Mouse (Mus musculus) myocyte (in vitro differentiated cells): ENCODE results near the gene Sept4. TPM values are rescaled to one million over a fixed set of nuclear protein-coding genes. Genes with fewer than 3 reads are reported as not detected.

ENCODE experiments used
- H3K27me3 ChIP-seq: one replicate; pipeline ENCODE4 v1.6.1; 2011; ENCODE audit not compliant: control insufficient read depth, insufficient read depth, insufficient read length
- H3K36me3 ChIP-seq: one replicate; pipeline ENCODE4 v1.6.1; 2011; ENCODE audit not compliant: control insufficient read depth, insufficient read depth
- H3K4me2 ChIP-seq: one replicate; pipeline ENCODE4 v1.6.1; 2011; ENCODE audit warnings: low read depth, control low read depth
- H3K4me3 ChIP-seq: one replicate; pipeline ENCODE4 v1.5.1; 2011; ENCODE audit warnings: mild to moderate bottlenecking, control low read depth, moderate library complexity
- H3K79me2 ChIP-seq: one replicate; pipeline ENCODE4 v1.6.1; 2011; ENCODE audit not compliant: control insufficient read depth, insufficient read depth
- H3ac ChIP-seq: one replicate; pipeline ENCODE4 v1.6.1; 2011; ENCODE audit not compliant: control insufficient read depth, insufficient read length
- CEBPB ChIP-seq: IDR thresholded peaks from 2 replicates; pipeline ENCODE4 v1.6.1; 2011; ENCODE audit warnings: mild to moderate bottlenecking, moderate library complexity; ENCODE audit not compliant: poor library complexity, insufficient read depth, severe bottlenecking
- E2F4 ChIP-seq: IDR thresholded peaks from one replicate; pipeline ENCODE4 v1.6.1; 2011; ENCODE audit warnings: mild to moderate bottlenecking, control low read depth, moderate library complexity; ENCODE audit not compliant: insufficient read depth
- MAX ChIP-seq: IDR thresholded peaks from one replicate; pipeline ENCODE4 v1.6.1; 2011; ENCODE audit warnings: low read depth, mild to moderate bottlenecking, control low read depth
- MYOD1 ChIP-seq, 3 experiments: IDR thresholded peaks; one replicate each; pipeline ENCODE4 v1.6.1; 2011; ENCODE audit warnings: control low read depth in 2 of 3, low read depth in 2 of 3, mild to moderate bottlenecking in 2 of 3, moderate library complexity in 1 of 3; ENCODE audit not compliant: insufficient read length in 2 of 3, control insufficient read depth in 1 of 3
- MYOG ChIP-seq, 3 experiments: IDR thresholded peaks; one replicate each; pipeline ENCODE4 v1.6.1; 2011; ENCODE audit warnings: control low read depth in 2 of 3, low read depth in 2 of 3, mild to moderate bottlenecking in 2 of 3; ENCODE audit not compliant: insufficient read length in 2 of 3, control insufficient read depth in 1 of 3, insufficient read depth in 1 of 3
- POLR2A ChIP-seq: IDR thresholded peaks from one replicate; pipeline ENCODE4 v1.6.1; 2011; ENCODE audit warnings: low read depth, mild to moderate bottlenecking, control low read depth, moderate library complexity; ENCODE audit not compliant: insufficient read length
- POLR2AphosphoS2 ChIP-seq: IDR thresholded peaks from one replicate; pipeline ENCODE4 v1.6.1; 2011; ENCODE audit warnings: low read depth, control low read depth; ENCODE audit not compliant: insufficient read length
- REST ChIP-seq: IDR thresholded peaks from one replicate; pipeline ENCODE4 v1.6.1; 2011; ENCODE audit warnings: mild to moderate bottlenecking, control low read depth, moderate library complexity; ENCODE audit not compliant: insufficient read depth, insufficient read length
- SRF ChIP-seq: IDR thresholded peaks from one replicate; pipeline ENCODE4 v1.6.1; 2011; ENCODE audit warnings: low read depth; ENCODE audit not compliant: control insufficient read depth, insufficient read length
- TCF12 ChIP-seq: IDR thresholded peaks from one replicate; pipeline ENCODE4 v1.6.1; 2011; ENCODE audit warnings: mild to moderate bottlenecking, control low read depth; ENCODE audit not compliant: poor library complexity, insufficient read depth, severe bottlenecking
- TCF3 ChIP-seq: IDR thresholded peaks from one replicate; pipeline ENCODE4 v1.6.1; 2011; ENCODE audit warnings: low read depth, control low read depth; ENCODE audit not compliant: insufficient read length
- USF1 ChIP-seq: IDR thresholded peaks from one replicate; pipeline ENCODE4 v1.6.1; 2011; ENCODE audit warnings: low read depth, mild to moderate bottlenecking, control low read depth, moderate library complexity
- polyA plus RNA-seq: library from polyadenylated mRNA; unstranded; fragments of >200 nt; fragmentation: generic; extraction: Trizol; gene quantifications from one replicate; pipeline ENCODE4 v1.2.1, GENCODE M21; 2012; ENCODE audit warnings: missing spikeins

Gene Sept4
- polyA plus RNA-seq, 1 experiment = 1.5 TPM

DNA sequence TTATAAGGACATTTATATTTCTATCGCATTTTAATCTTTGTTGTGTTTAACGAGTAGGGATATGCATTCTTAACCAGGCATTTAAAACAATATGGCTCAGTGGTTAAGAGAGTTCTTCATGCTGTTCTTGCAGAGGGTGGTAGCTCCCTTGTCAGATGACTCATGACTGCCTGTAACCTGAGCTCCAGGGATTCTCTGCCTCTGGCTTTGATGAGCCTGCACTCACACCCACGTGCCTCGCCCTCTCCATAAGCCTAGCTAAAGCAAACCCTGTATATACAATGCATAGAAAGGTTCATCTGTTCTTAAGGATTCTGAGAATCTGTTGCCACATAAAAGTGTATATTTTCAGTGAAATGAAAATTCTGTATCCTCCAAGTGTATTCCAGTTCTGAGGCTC lies 54.5 kb downstream of the Sept4 start:
- Histone ChIP-seq H3ac (no peak overlapping the region), H3K4me3 (no peak overlapping the region), H3K79me2 (no peaks in the 10 kb centered on the region), H3K36me3 (no peaks in the 10 kb centered on the region), H3K4me2 (peak overlapping the region; percentile 20), H3K27me3 (no peaks in the 10 kb centered on the region)
- TF ChIP-seq POLR2A = no peak
- TF ChIP-seq TCF12 = no peak
- no peak for TF ChIP-seq CEBPB
- TF ChIP-seq REST = no peak
- no peak for TF ChIP-seq POLR2AphosphoS2
- no peak for TF ChIP-seq MYOG (IDR thresholded peaks at IDR 0.05; ENCODE audit: control insufficient read depth in 1 of 3, insufficient read depth in 1 of 3, insufficient read length in 2 of 3, low read depth in 2 of 3)
- no peak for TF ChIP-seq TCF3
- TF ChIP-seq USF1 = peak; percentile 60

DNA sequence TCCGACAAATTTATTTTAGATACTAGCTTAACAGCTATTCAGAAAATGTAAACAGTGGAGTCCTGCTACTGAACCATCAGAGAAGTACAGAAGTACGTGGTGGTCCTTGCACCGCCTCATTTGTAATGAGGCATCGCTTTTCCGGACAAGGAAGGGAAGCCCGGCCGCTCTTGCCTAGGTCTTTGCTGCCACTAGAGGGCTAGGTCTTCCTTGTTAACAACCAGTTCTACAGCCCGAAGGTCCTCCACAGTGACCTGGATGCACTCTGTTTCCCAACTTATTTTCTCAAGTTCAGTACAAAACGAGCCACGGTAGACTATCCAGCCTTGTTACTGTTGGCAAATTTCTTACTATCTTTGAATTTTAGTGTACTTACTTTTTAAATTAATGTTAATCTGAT lies 61.2 kb downstream of the Sept4 start:
- Histone ChIP-seq H3K4me3 (no peak overlapping the region), H3K4me2 (no peak overlapping the region), H3K79me2 (no peaks in the 10 kb centered on the region), H3K36me3 (no peaks in the 10 kb centered on the region), H3K27me3 (no peaks in the 10 kb centered on the region), H3ac (no peak overlapping the region)
- TF ChIP-seq TCF3 (no peak), USF1 (no peak), POLR2AphosphoS2 (no peak), POLR2A (no peak)

DNA sequence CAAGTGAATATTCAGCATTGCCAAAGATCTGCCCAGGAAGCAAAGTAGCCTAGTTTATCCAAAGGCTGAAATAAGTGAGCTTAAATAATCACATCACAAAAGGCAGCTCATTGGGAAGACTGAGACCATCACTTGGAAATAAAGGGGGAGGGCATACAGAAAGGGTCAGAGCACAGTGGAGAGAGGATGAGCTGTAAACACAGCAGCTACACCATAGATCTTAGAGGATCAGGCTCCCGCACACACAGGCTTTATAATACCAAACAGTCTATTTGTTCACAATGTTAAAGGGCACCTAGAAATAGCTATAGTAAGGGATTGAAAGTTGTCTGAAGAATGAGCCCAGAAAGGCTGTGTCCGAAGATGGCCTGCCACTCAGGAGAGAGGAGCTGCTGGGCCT lies 70.1 kb downstream of the Sept4 start:
- no peaks in the 10 kb centered on the region for H3K27me3 ChIP-seq
- TF ChIP-seq TCF12 (no peak), USF1 (no peak), SRF (no peak), E2F4 (no peak), CEBPB (no peak), MAX (no peak), POLR2A (no peak), MYOD1 (IDR thresholded peaks at IDR 0.05; ENCODE audit: control insufficient read depth in 1 of 3, insufficient read length in 2 of 3, low read depth in 2 of 3) (no peak), REST (no peak), TCF3 (no peak), POLR2AphosphoS2 (no peak), MYOG (IDR thresholded peaks at IDR 0.05; ENCODE audit: control insufficient read depth in 1 of 3, insufficient read depth in 1 of 3, insufficient read length in 2 of 3, low read depth in 2 of 3) (no peak)
- no peaks in the 10 kb centered on the region for H3K79me2 ChIP-seq
- H3K4me3 ChIP-seq = no peak overlapping the region
- no peak overlapping the region for H3ac ChIP-seq
- no peak overlapping the region for H3K4me2 ChIP-seq
- no peaks in the 10 kb centered on the region for H3K36me3 ChIP-seq

DNA sequence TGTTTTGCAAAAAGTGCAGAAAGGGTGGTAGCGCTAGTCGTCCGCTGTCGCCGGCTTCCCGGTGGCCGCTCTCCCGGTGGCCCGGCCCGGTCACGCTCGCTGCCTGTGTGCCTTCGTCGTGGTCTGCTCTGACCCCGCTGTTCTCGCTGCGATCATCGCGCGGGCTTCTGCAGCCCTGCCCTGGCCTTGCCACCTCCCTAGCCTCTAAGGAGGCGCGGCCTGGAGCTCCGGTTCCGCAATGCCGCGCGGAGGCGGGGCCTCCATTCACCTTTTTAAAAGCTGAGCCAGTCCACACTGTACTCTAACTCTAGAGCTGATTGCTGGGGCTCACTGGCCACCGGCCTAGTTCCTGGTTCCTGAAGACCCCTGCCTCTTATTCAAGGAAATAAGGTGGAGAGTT lies 70.5 kb downstream of the Sept4 start:
- H3K79me2 ChIP-seq = no peaks in the 10 kb centered on the region
- TF ChIP-seq E2F4 (no peak), MAX (no peak), USF1 (no peak), TCF12 (no peak), CEBPB (no peak), SRF (no peak), MYOD1 (IDR thresholded peaks at IDR 0.05; ENCODE audit: control insufficient read depth in 1 of 3, insufficient read length in 2 of 3, low read depth in 2 of 3) (no peak), MYOG (IDR thresholded peaks at IDR 0.05; ENCODE audit: control insufficient read depth in 1 of 3, insufficient read depth in 1 of 3, insufficient read length in 2 of 3, low read depth in 2 of 3) (no peak), POLR2A (no peak), POLR2AphosphoS2 (no peak), REST (no peak), TCF3 (no peak)
- no peaks in the 10 kb centered on the region for H3K27me3 ChIP-seq
- no peak overlapping the region for H3ac ChIP-seq
- no peaks in the 10 kb centered on the region for H3K36me3 ChIP-seq
- no peak overlapping the region for H3K4me2 ChIP-seq
- no peak overlapping the region for H3K4me3 ChIP-seq

Other genes starting within 250 kb of the Sept4 start
- 1.4 TPM for gene Ppm1e, start 209.9 kb upstream of the Sept4 start, polyA plus RNA-seq
- 3.5 TPM for gene Rad51c, start 163.9 kb upstream of the Sept4 start, polyA plus RNA-seq
- 0.13 TPM for gene Tex14, start 163.8 kb upstream of the Sept4 start, polyA plus RNA-seq
- not detected for gene Gm11492, start 2.2 kb upstream of the Sept4 start, polyA plus RNA-seq
- 10.6 TPM for gene Mtmr4, start 23.3 kb downstream of the Sept4 start, polyA plus RNA-seq
- not detected for gene Hsf5, start 48.3 kb downstream of the Sept4 start, polyA plus RNA-seq
- gene Rnf43, start 93.8 kb downstream of the Sept4 start, polyA plus RNA-seq = not detected
- 159 TPM for gene Supt4a, start 168.6 kb downstream of the Sept4 start, polyA plus RNA-seq
- gene Tspoap1, start 191.6 kb downstream of the Sept4 start, polyA plus RNA-seq = 0.04 TPM
- not detected for gene Mpo, start 224.7 kb downstream of the Sept4 start, polyA plus RNA-seq